Mouse (Mus musculus): ENCODE measurements at regions not wholly inside any gene's neighbourhood (a gene's known extent, or its start where the extent isn't known, plus 50 kb on each side); places are given as distances from the start of the nearest gene placed in this dataset.

GRCm38 (mm10) chr2:160249104-160250093, 84.6 kb downstream of the Gm826 start:
- Histone ChIP-seq H3K4me3 (replicated peaks in 1 of 3; ENCODE audit: low read depth in 2 of 3, low read length in 2 of 3, poor library complexity in 1 of 3) (no peak overlapping the region), H3K4me1 (ENCODE audit: control insufficient read depth in 1 of 2, insufficient read depth in 2 of 2) (peaks cover 0 to 5% of the 10 kb centered on the region in 2 experiments; a peak in 2 of 4 replicates), H3K27ac (ENCODE audit: insufficient read depth, low read depth) (no peak overlapping the region), H3K9me3 (replicated peaks; ENCODE audit: low read length) (no peaks in the 10 kb centered on the region), H3K27me3 (replicated peaks) (no peaks in the 10 kb centered on the region), H3K79me2 (replicated peaks; ENCODE audit: control insufficient read depth, extremely low read depth, insufficient read depth, poor library complexity, severe bottlenecking) (no peaks in the 10 kb centered on the region), H3K36me3 (replicated peaks in 1 of 2; ENCODE audit: control insufficient read depth in 1 of 2, insufficient read depth in 1 of 2, low read length in 1 of 2) (no peaks in the 10 kb centered on the region), H3K9ac (ENCODE audit: insufficient read depth, low read depth) (no peak overlapping the region), H3K4me2 (ENCODE audit: insufficient read depth, low read depth, poor library complexity, severe bottlenecking) (no peak overlapping the region)
- dilution Hi-C loops (cut with MboI; ENCODE audit: extremely low pct_ligation_motif_present, extremely low pct_unique_long_range_greater_than_20kb, low sequenced_read_pairs) (no loop called here), in situ Hi-C loops (cut with MboI; ENCODE audit: low pct_ligation_motif_present, low pct_unique_long_range_greater_than_20kb, low sequenced_read_pairs) (no loop called here)
- DNase-seq (ENCODE audit: extremely low read depth), result no peak
- TF ChIP-seq GABPA (IDR thresholded peaks at IDR 0.05; ENCODE audit: insufficient replicate concordance, low read depth, low read length) (no peak), CHD2 (IDR thresholded peaks at IDR 0.05; ENCODE audit: low read length) (no peak), MEF2A (IDR thresholded peaks at IDR 0.05; ENCODE audit: borderline replicate concordance, low read depth, low read length) (no peak), UBTF (IDR thresholded peaks at IDR 0.05; ENCODE audit: low read depth, low read length) (no peak), NRF1 (IDR thresholded peaks at IDR 0.05; ENCODE audit: low read depth, low read length) (no peak), TCF12 (IDR thresholded peaks at IDR 0.05; ENCODE audit: low read depth, low read length) (no peak), USF1 (IDR thresholded peaks at IDR 0.05; ENCODE audit: low read depth, low read length) (no peak)

- no peaks in the 10 kb centered on the region for H3K79me2 ChIP-seq (replicated peaks; ENCODE audit: control insufficient read depth, extremely low read depth, insufficient read depth, poor library complexity, severe bottlenecking)
- H3K9ac ChIP-seq (ENCODE audit: insufficient read depth, low read depth), result no peak overlapping the region
- no peaks in the 10 kb centered on the region for H3K36me3 ChIP-seq (replicated peaks in 1 of 2; ENCODE audit: control insufficient read depth in 1 of 2, insufficient read depth in 1 of 2, low read length in 1 of 2)
- no peak for DNase-seq (ENCODE audit: extremely low read depth)
- in situ Hi-C loops (cut with MboI; ENCODE audit: low pct_ligation_motif_present, low pct_unique_long_range_greater_than_20kb, low sequenced_read_pairs) (no loop called here), dilution Hi-C loops (cut with MboI; ENCODE audit: extremely low pct_ligation_motif_present, extremely low pct_unique_long_range_greater_than_20kb, low sequenced_read_pairs) (no loop called here)
- H3K4me3 ChIP-seq (replicated peaks in 1 of 3; ENCODE audit: low read depth in 2 of 3, low read length in 2 of 3, poor library complexity in 1 of 3), result no peak overlapping the region
- no peak overlapping the region for H3K4me2 ChIP-seq (ENCODE audit: insufficient read depth, low read depth, poor library complexity, severe bottlenecking)
- no peaks in the 10 kb centered on the region for H3K27me3 ChIP-seq (replicated peaks)
- no peaks in the 10 kb centered on the region for H3K9me3 ChIP-seq (replicated peaks; ENCODE audit: low read length)
- H3K4me1 ChIP-seq (ENCODE audit: control insufficient read depth in 1 of 2, insufficient read depth in 2 of 2), result peaks cover 0 to 5% of the 10 kb centered on the region in 2 experiments; a peak in 2 of 4 replicates
- TF ChIP-seq ETS1 (conservative IDR thresholded peaks at IDR 0.05; ENCODE audit: low read depth, low read length), result no peak
- no peak for TF ChIP-seq ELF1 (IDR thresholded peaks at IDR 0.05; ENCODE audit: low read depth, low read length)
- TF ChIP-seq SIN3A (IDR thresholded peaks at IDR 0.05; ENCODE audit: low read length), result no peak
- no peak for TF ChIP-seq RAD21 (IDR thresholded peaks at IDR 0.05; ENCODE audit: low read depth, low read length)
- no peak for TF ChIP-seq ZC3H11A (IDR thresholded peaks at IDR 0.05; ENCODE audit: low read depth, low read length)
- no peak for TF ChIP-seq MYC (IDR thresholded peaks at IDR 0.05; ENCODE audit: low read depth, low read length)
- TF ChIP-seq HCFC1 (IDR thresholded peaks at IDR 0.05; ENCODE audit: low read depth, low read length), result no peak
- no peak for TF ChIP-seq JUND (conservative IDR thresholded peaks at IDR 0.05; ENCODE audit: low read depth, low read length)
- no peak for TF ChIP-seq MAFK (IDR thresholded peaks at IDR 0.05; ENCODE audit: insufficient replicate concordance, low read length)
- TF ChIP-seq IRF4 (IDR thresholded peaks at IDR 0.05; ENCODE audit: low read depth, low read length), result no peak
- no peak for TF ChIP-seq POLR2AphosphoS2 (IDR thresholded peaks at IDR 0.05; ENCODE audit: low read depth, low read length)
- TF ChIP-seq CHD1 (IDR thresholded peaks at IDR 0.05; ENCODE audit: low read depth, low read length), result no peak
- TF ChIP-seq NELFE (IDR thresholded peaks at IDR 0.05; ENCODE audit: low read depth, low read length), result no peak
- no peak for TF ChIP-seq GABPA (IDR thresholded peaks at IDR 0.05; ENCODE audit: insufficient replicate concordance, low read depth, low read length)
- no peak for TF ChIP-seq RCOR1 (conservative IDR thresholded peaks at IDR 0.05; ENCODE audit: low read depth, low read length)
- TF ChIP-seq MAZ (IDR thresholded peaks at IDR 0.05; ENCODE audit: low read depth, low read length), result no peak
- TF ChIP-seq EP300 (IDR thresholded peaks at IDR 0.05; ENCODE audit: low read length), result no peak
- no peak for TF ChIP-seq TBP (conservative IDR thresholded peaks at IDR 0.05; ENCODE audit: low read depth, low read length)
- H3K27ac ChIP-seq (ENCODE audit: insufficient read depth, low read depth), result no peak overlapping the region
Measured at GRCm38 (mm10) chr2:160247286-160247685, 86.7 kb downstream of the Gm826 start.
